Mouse (Mus musculus) heart, postnatal 36 days (tissue): ENCODE data around the gene Bet1l. TPM values are rescaled to one million over a fixed set of nuclear protein-coding genes. Genes with fewer than 3 reads are reported as not detected.

Source experiments
- DNase-seq, 2 experiments: peaks; one replicate each; pipeline ENCODE4 v3.0.0; 2021 to 2022
- intact Hi-C: fragments of 180-260 bp; cut with DNase I; formaldehyde crosslinking; loops from one replicate; pipeline ENCODE4 v1.15.1; 2025
- total RNA-seq, 2 experiments: library from RNA; stranded (reverse); gene quantifications; 2 replicates each; pipeline ENCODE4 v1.2.3; 2021

The Bet1l gene
- total RNA-seq, 2 experiments from 2014 or later = 10.3 to 11.0 TPM

DNA sequence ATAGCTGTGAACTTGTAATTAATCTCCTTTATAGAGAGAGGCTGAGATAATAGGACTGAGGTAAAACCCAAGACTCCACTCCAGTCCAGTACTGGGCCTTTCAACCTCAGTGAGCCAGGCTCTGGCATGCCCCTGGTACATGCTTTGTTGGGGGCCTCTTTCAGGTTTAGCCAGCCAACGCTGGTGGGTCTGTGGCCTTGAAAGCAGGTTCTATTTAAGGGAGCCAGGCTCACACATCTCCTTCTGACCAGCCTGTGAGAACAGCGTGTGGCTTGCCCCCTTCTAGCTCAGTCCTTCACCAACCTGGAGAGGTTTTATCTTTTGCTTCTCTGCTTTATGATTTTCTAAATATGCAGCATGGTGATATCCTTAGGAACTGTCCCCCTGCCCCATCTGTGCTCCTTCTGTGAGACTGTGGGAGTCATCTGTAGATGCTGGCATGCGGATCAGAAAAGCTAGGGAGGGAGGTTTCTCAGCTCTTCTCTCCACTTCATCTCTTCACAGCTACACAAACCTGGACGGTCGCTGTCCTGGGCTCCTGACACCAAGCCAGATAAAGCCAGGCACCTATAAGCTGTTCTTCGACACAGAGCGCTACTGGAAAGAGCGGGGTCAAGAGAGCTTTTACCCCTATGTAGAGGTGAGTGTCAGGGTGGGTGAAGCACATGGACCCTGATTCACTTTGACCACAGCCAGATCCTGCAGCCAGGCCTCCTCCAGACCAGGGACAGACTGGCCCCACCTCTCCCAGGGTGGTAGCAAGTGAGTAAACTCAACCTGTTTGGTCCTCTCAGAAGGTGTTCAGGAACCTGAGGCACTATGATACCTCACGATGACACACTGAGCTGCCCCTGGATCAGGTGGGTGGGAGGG lies 20.9 kb downstream of the Bet1l start:
- intact Hi-C loops = loop anchor here (10.0 kb wide), 1 partner anchor 762 kb away; no protein-coding TSS in a partner anchor
- no peak for DNase-seq

DNA sequence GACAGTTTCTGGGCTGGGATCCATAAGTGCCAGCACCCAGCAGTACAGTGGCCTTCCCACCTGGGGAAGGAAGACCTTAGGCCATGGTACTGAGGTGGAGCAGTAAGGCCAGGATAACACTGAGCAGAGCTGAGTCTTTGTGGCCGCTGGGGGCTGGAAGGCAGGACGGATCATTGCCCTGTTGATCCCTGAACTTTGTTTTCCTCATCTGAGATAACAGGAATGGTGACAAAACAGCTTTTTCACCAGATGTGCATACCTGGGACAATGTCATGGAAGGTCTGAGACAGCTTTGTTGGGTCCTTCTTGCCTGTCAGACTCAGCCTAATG lies 21.7 kb downstream of the Bet1l start:
- DNase-seq = no peak
- intact Hi-C loops = loop anchor here (10.0 kb wide), 1 partner anchor 761 kb away; no protein-coding TSS in a partner anchor

- intact Hi-C loops = loop anchor here (10.0 kb wide), 1 partner anchor 760 kb away; no protein-coding TSS in a partner anchor
These were observed 22.2 kb downstream of the Bet1l start, which contains the start of gene Urah for GRCm38 (mm10) chr7:140834968-140835757. TSS of gene Urah (plus strand) at chr7:140835018.

DNA sequence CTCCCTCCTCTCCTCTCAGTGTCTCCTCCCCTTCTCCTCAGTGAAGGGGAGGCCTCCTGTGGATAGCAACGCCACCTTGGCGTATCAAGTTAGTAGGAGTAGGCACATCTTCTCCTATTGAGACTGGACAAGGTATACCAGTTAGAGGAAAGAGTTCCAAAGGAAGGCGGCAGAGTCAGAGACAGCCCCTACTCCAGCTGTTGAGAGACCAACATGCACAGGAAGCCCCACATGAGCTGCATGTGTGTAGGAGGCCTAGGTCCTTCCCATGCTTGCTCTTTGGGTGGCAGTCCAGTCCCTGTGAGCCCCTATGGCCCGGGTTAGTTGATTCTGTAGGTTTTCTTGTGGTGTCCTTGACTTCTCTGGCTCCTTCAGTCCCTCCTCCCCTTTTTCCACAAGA lies 24.0 kb downstream of the Bet1l start:
- DNase-seq = no peak
- intact Hi-C loops = loop anchor here (10.0 kb wide), 1 partner anchor 759 kb away; no protein-coding TSS in a partner anchor

More at GRCm38 (mm10) chr7:140834968-140835757, 22.2 kb downstream of the Bet1l start, which contains the start of gene Urah:
- DNase-seq = no peak

- intact Hi-C loops = loop anchor here (10.0 kb wide), 1 partner anchor 757 kb away; no protein-coding TSS in a partner anchor
- no peak for DNase-seq
These were observed 25.9 kb downstream of the Bet1l start for GRCm38 (mm10) chr7:140831447-140831846.

GRCm38 (mm10) chr7:140828171-140828881 lies 29.1 kb downstream of the Bet1l start:
- DNase-seq = no peak
- intact Hi-C loops = no loop called here

GRCm38 (mm10) chr7:140822731-140823130 lies 34.6 kb downstream of the Bet1l start:
- intact Hi-C loops = no loop called here
- DNase-seq = no peak

- DNase-seq = no peak
- intact Hi-C loops = no loop called here
These were observed 35.6 kb downstream of the Bet1l start, which contains the start of gene Zfp941 for GRCm38 (mm10) chr7:140821653-140822329. TSS of gene Zfp941 (minus strand) at chr7:140822178.

GRCm38 (mm10) chr7:140821305-140821652 lies 36.1 kb downstream of the Bet1l start:
- intact Hi-C loops = no loop called here
- no peak for DNase-seq

GRCm38 (mm10) chr7:140820173-140820572 lies 37.2 kb downstream of the Bet1l start:
- DNase-seq = no peak
- intact Hi-C loops = no loop called here

DNA sequence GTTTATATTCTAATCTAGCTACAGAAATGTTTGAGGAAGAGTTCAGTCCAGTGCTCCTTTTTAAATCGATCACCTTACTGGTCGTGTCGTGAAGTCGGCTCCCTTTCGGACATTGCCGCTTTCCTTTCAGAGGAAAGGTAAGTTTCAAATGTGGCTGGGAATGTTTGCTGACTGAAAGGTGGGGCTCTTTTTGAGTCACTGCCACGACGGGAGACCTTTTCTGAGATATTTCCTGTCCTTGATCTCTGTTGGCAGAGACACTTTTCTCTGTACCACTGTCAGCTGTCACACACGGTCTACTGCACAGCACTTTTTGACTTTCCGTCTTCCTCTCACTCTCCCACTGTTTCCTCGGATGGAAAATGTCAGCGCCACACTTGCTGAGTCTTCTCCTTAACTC lies 44.5 kb downstream of the Bet1l start:
- intact Hi-C loops = no loop called here
- no peak for DNase-seq

GRCm38 (mm10) chr7:140811714-140812113 lies 45.7 kb downstream of the Bet1l start:
- DNase-seq = no peak
- intact Hi-C loops = no loop called here

DNA sequence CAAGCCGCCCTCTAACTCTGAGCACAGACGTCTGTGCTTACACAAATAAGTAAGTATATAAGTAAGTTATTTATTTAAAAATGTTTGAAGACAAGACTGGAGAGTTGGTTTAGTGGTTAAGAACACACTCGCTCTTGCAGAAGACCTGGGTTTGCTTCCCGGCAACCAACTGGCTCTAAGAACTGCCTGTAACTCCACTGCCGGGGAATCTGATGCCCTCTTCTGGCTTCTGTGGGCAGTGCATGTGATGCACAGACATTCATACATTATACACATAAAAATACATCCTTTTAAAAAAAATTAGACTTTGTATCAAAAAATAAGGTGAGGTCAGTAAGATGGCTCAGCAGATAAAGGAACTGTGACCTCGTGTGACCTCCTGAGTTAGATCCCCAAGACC lies 46.9 kb downstream of the Bet1l start:
- DNase-seq = no peak
- intact Hi-C loops = no loop called here

GRCm38 (mm10) chr7:140805704-140806103 lies 51.7 kb downstream of the Bet1l start:
- intact Hi-C loops = no loop called here
- peak in 1 of 2 experiments; percentile 22 for DNase-seq

Other genes with a start within 250 kb of the Bet1l start
- gene Olfr61, start 228.6 kb downstream of the Bet1l start, total RNA-seq = not detected
- not detected for gene Olfr53, start 211.1 kb downstream of the Bet1l start, total RNA-seq
- gene Olfr539, start 197.6 kb downstream of the Bet1l start, total RNA-seq = not detected
- gene Olfr45, start 175.6 kb downstream of the Bet1l start, total RNA-seq = not detected
- gene Olfr541, start 160.3 kb downstream of the Bet1l start, total RNA-seq = not detected
- gene Cyp2e1, start 93.8 kb downstream of the Bet1l start, total RNA-seq = 10 to 100 TPM in 1 of 2 experiments, 1 to 10 TPM in 1; 4.3 to 13.2 TPM
- gene Syce1, start 69.7 kb downstream of the Bet1l start, total RNA-seq = not detected
- under 1 TPM; 0.19 to 0.35 TPM for gene Zfp941, start 35.4 kb downstream of the Bet1l start, total RNA-seq
- 1 to 10 TPM in 1 of 2 experiments, under 1 TPM in 1; 0.44 to 1.2 TPM for gene Urah, start 22.6 kb downstream of the Bet1l start, total RNA-seq
- gene Scgb1c1, start 12.0 kb downstream of the Bet1l start, total RNA-seq = 10 to 100 TPM; 23.9 to 24.8 TPM
- not detected for gene Odf3, start 9.8 kb downstream of the Bet1l start, total RNA-seq
- not detected for gene Gm45785, start 1.2 kb downstream of the Bet1l start, total RNA-seq
- gene Ric8a, start 620 bp downstream of the Bet1l start, total RNA-seq = 10 to 100 TPM; 19.8 to 22.4 TPM
- gene Psmd13, start 24.4 kb upstream of the Bet1l start, total RNA-seq = 10 to 100 TPM; 85.8 to 92.3 TPM
- gene Sirt3, start 24.7 kb upstream of the Bet1l start, total RNA-seq = 10 to 100 TPM; 62.1 to 71.1 TPM
- 1,000 to 10,000 TPM; 2,774 to 2,839 TPM for gene Cox8b, start 42.9 kb upstream of the Bet1l start, total RNA-seq
- not detected for gene Nlrp6, start 63.3 kb upstream of the Bet1l start, total RNA-seq
- 1 to 10 TPM; 4.4 to 4.9 TPM for gene Pgghg, start 83.8 kb upstream of the Bet1l start, total RNA-seq
- gene Ifitm5, start 92.7 kb upstream of the Bet1l start, total RNA-seq = under 1 TPM in 1 of 2 experiments, not detected in 1; 0.42 TPM
- under 1 TPM in 1 of 2 experiments, not detected in 1; 0.76 TPM for gene Gm45717, start 98.4 kb upstream of the Bet1l start, total RNA-seq
- 100 to 1,000 TPM; 111 to 112 TPM for gene Ifitm2, start 98.4 kb upstream of the Bet1l start, total RNA-seq
- 1 to 10 TPM; 3.4 to 4.1 TPM for gene Ifitm1, start 109.6 kb upstream of the Bet1l start, total RNA-seq
- 100 to 1,000 TPM; 113 to 167 TPM for gene Ifitm3, start 153.2 kb upstream of the Bet1l start, total RNA-seq
- gene Ifitm6, start 160.3 kb upstream of the Bet1l start, total RNA-seq = 1 to 10 TPM in 1 of 2 experiments, under 1 TPM in 1; 0.47 to 1.0 TPM
- not detected for gene Gm17387, start 171.6 kb upstream of the Bet1l start, total RNA-seq
- gene B4galnt4, start 203.5 kb upstream of the Bet1l start, total RNA-seq = not detected
- not detected for gene Pkp3, start 220.6 kb upstream of the Bet1l start, total RNA-seq
- gene Sigirr, start 243.0 kb upstream of the Bet1l start, total RNA-seq = 1 to 10 TPM; 5.6 to 9.5 TPM